Mouse (Mus musculus) thymus, postnatal 10 days (tissue): ENCODE measurements around the gene Ppp1r2.
"Not testable (repeated sequence)": the region's sequence is repeated elsewhere in the genome, so short reads cannot be mapped to it uniquely, and the experiment has no call there.

ENCODE experiments used
- DNase-seq, 2 experiments: peaks; one replicate each; pipeline ENCODE4 v3.0.0; 2021; ENCODE audit warnings: low spot score in 2 of 2

Gene Ppp1r2

GRCm38 (mm10) chr16:31274674-31275460 is at the start of gene Ppp1r2:
Gene Ppp1r2, minus strand, starts transcription at chr16:31275277.
- peak; percentile 85 to 93 for DNase-seq

- DNase-seq: no peak
Observed at GRCm38 (mm10) chr16:31321501-31321900, 46.4 kb upstream of the Ppp1r2 start.

- no peak for DNase-seq
Observed at GRCm38 (mm10) chr16:31320954-31321353, 45.9 kb upstream of the Ppp1r2 start.

GRCm38 (mm10) chr16:31319723-31320122 is 44.6 kb upstream of the Ppp1r2 start:
- not testable (repeated sequence) for DNase-seq

- no peak for DNase-seq
Observed at GRCm38 (mm10) chr16:31319316-31319715, 44.2 kb upstream of the Ppp1r2 start.

- no peak for DNase-seq
Observed at GRCm38 (mm10) chr16:31318418-31318817, 43.3 kb upstream of the Ppp1r2 start.

GRCm38 (mm10) chr16:31316246-31317143 is 41.4 kb upstream of the Ppp1r2 start:
- not testable (repeated sequence) for DNase-seq

- DNase-seq: no peak
Observed at GRCm38 (mm10) chr16:31315294-31315693, 40.2 kb upstream of the Ppp1r2 start.

GRCm38 (mm10) chr16:31314497-31315233 is 39.6 kb upstream of the Ppp1r2 start, which contains the start of gene Apod:
Gene Apod, minus strand, starts transcription at chr16:31314808.
- DNase-seq: no peak

GRCm38 (mm10) chr16:31313611-31314010 is 38.5 kb upstream of the Ppp1r2 start:
- no peak for DNase-seq

- no peak for DNase-seq
Observed at GRCm38 (mm10) chr16:31312296-31312695, 37.2 kb upstream of the Ppp1r2 start.

GRCm38 (mm10) chr16:31305199-31305919 is 30.3 kb upstream of the Ppp1r2 start:
- no peak for DNase-seq

GRCm38 (mm10) chr16:31303276-31303675 is 28.2 kb upstream of the Ppp1r2 start:
- DNase-seq: no peak

GRCm38 (mm10) chr16:31300883-31301532 is 25.9 kb upstream of the Ppp1r2 start:
- DNase-seq: no peak

- DNase-seq: no peak
Observed at GRCm38 (mm10) chr16:31300467-31300866, 25.4 kb upstream of the Ppp1r2 start.

GRCm38 (mm10) chr16:31299960-31300353 is 24.9 kb upstream of the Ppp1r2 start:
- no peak for DNase-seq

GRCm38 (mm10) chr16:31299164-31299959 is 24.3 kb upstream of the Ppp1r2 start:
- no peak for DNase-seq

GRCm38 (mm10) chr16:31297113-31297512 is 22.0 kb upstream of the Ppp1r2 start:
- no peak for DNase-seq

- DNase-seq: no peak
Observed at GRCm38 (mm10) chr16:31293761-31294160, 18.7 kb upstream of the Ppp1r2 start.
